Mouse (Mus musculus) gastrocnemius, postnatal 25 days (tissue): ENCODE results near the gene D10Wsu102e. TPM values are rescaled to one million over a fixed set of nuclear protein-coding genes. Genes with fewer than 3 reads are reported as not detected.
"Not testable (repeated sequence)": the region's sequence is repeated elsewhere in the genome, so short reads cannot be mapped to it uniquely, and the experiment has no call there.

Experiments used
- DNase-seq: peaks from one replicate; pipeline ENCODE4 v3.0.0; 2022
- total RNA-seq, 2 experiments: library from RNA; stranded (reverse); gene quantifications; 1 replicate in 1 of 2; 2 replicates in 1 of 2; pipeline ENCODE4 v1.2.3; 2021

The D10Wsu102e gene
- total RNA-seq, 2 experiments from 2014 or later, result 0.59 to 0.62 TPM

DNA sequence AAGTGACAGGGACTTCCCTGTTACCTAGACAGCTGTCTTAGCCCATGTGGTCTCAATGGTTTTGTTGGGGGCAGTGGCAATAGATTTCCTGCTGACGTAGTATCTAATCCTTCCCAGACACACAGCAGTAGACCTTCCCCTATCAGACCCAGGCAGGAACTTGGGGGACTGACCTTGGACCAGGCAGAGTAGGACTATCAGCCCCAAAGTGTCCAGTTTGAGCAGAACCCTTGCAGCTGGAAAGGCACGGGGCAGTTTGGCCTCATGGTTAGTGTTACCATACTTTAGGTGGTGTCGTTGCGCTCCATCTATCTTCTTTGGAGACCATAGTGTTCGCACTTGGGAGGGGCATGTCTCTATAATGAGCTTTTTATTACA lies 13.7 kb upstream of the D10Wsu102e start:
- no peak for DNase-seq

DNA sequence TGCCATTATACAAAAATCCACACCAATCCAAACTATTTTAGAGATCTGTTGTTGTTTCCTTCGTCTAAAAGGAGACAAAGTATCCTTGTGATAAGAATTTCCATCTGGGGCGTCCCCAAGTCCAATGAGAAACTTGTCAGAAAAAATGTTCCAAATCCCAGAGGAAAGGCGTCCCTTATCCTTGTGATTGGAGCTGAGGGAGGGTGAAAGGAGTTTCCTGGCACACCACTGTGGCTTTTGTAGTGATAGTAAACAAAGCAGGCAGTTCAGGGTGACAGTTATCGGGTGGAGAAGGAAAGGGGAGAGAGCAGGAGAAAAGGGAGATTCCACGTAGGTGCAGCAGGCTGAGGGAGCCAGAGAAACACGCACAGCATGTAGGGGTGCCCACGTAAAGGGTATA lies 12.5 kb upstream of the D10Wsu102e start:
- no peak for DNase-seq

DNA sequence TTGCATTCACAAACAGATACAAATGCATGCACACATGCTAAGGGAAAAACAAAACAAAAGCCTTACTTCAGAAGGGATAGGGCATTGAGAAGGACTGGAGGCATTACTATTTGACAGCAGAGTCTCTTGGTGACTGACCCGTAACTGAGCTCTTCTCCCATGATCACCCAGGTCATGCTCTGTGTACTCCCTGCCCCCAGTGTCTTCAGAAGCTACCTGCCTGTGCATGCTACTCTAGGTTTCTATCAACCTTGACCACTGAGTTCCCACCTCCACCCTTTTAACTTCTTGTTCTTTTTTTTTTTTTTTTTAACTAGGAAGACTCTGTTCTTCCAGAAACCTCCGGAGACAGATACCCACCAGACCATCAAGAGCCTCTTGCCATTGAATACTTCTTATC lies 9.3 kb upstream of the D10Wsu102e start:
- no peak for DNase-seq

DNA sequence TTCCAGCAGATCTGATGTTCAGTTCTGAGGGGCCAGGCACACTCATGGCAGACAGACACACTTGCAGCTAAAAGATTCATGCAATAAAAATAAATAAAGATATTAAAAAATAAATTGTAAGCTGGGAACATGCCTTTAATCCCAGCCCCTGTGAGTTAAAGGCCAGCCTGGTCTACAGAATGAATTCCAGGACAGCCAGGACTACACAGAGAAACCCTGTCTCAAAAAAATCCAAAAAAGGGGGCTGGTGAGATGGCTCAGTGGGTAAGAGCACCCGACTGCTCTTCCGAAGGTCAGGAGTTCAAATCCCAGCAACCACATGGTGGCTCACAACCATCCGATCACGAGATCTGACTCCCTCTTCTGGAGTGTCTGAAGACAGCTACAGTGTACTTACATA lies 8.2 kb upstream of the D10Wsu102e start:
- DNase-seq, result not testable (repeated sequence)

DNA sequence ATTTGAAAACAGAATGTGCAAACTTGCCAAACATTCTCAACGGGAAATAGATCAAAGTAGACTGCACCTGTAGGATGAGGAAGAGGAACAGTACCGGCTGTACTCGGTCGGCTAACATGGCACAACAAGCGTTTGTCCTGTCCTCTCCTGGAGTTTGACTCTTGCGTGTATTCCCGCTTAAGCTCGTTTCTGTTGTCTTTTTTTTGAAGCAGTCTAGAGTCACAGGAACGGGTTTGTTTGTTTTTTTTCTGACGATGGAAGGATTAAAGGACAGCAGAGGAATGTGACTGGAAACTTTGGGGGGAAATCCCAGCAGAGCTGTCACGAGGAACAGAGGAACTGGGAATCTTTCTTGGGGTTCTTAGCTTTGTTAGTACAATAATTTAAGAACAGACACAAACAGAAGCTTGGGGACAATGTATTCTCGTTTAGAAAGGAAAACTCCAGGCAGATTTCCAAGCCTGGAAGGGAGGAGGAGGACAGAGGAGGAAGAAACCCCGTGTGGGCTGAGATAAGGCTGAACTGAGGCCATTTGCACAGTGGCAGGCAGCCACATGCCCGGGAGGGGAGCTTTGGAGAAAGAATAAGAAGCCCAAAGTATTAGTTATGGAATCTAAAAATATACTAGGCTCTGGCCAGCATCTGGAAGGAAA lies 6.2 kb upstream of the D10Wsu102e start:
- DNase-seq, result peak; percentile 41

DNA sequence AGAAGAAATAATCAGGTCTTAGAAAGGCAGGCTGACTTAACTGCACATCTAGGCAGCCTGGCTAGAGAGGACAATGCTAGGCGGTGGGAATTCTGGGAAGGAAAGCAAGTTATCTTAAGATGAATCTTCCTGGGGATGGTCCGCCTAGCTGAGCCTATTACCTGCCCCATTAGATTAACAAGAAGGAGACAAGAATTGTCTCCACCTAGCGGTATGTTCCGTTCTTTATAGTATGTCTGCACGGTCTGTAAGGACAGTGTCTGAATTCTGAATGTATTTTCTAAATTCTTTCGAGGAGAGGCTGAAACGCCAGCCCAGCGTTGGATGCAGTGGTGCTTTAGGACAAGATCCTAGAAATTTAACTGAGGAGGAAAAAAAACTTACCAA lies 5.7 kb upstream of the D10Wsu102e start:
- no peak for DNase-seq

DNA sequence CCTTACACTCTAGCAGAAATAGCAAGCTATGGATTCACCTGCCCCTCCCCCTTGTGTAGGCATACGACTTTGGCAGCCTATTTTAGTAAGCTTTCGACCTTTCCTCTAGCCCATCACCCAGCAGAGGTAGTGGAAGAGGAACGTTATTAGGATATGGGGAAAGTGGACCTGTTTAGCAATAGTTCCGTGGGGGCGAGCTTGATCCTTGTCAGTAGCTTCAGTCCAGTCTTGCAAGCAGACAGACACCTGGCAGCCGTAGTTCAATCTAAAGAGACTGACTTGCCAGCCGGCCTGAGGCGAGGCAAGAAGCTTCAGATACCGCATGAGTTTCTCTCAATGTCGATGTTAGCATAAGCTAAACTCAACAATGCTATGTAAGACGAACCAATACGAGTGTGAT lies 3.6 kb upstream of the D10Wsu102e start:
- no peak for DNase-seq

DNA sequence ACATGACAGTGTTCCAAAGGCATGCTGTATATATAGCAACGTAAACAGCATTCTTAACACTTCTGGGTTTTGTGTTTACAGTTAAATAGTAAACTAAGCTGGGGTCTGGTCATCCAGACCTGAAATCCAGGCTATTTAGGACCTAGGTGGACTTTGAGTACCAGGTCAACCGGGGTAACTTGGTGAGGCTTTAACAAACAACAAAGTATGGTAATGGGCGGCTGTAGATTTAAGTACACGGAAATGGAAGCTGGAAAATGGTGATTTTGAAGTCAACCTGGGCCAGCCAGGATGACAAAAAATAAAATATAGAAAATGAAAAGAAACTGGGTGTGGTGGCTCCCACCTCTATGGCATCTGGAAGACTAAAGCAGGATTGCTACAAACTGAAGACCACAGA lies 570 bp upstream of the D10Wsu102e start:
- no peak for DNase-seq

DNA sequence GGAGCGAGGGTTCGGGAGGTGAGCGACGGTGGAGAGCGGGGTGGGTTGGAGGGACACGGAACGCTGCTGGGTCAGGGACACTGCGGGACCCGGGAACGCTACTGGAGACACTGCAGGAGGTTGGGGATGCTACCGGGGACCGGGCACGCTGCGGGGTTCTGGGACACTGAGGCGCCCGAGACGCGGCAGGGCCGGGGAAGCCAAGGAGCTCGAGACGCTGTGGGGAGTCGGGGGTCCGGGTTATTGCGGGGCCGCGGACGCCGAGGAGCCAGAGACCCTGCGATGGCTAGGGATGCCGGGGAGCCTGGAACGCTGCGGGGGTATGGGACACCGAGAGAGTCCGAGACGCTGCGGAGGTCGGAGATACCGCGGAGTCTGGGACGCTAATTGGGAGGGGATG lies 335 bp downstream of the D10Wsu102e start:
- DNase-seq, result no peak

DNA sequence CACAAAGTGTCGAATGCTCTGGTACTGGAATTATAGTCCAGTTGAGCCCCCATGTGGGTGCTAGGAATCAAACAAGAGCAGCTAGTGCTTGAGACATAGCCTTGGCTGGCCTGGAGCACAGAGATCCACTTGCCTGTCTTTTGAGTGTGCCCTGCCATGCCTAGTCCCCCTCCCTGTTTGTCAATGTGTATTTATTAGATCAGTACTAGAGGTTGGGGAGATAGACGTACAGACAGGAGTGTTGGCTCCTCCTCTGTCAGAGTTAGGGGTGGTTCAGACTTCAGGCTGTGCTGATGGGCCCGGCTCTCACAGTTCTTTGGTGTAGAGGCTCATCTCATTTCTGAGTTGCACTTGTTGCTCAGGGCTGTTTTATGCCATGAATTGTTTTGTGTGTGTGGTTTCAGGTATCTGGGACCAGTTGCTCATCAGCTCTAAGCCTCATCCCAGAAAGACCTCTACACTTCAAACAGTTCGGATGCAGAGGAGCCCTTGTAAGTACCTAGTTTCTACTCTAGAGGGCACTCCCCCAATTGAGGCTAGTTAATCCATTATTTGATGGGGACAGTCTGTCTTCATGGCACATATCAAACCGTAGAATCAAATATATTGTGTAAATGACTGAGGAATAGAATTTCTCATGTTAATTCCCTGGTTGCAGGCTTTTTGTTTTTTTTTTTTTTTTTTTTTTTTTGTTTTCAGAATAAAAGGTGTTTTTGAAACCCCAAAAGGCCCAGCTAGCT lies 1.8 kb downstream of the D10Wsu102e start:
- DNase-seq, result no peak

DNA sequence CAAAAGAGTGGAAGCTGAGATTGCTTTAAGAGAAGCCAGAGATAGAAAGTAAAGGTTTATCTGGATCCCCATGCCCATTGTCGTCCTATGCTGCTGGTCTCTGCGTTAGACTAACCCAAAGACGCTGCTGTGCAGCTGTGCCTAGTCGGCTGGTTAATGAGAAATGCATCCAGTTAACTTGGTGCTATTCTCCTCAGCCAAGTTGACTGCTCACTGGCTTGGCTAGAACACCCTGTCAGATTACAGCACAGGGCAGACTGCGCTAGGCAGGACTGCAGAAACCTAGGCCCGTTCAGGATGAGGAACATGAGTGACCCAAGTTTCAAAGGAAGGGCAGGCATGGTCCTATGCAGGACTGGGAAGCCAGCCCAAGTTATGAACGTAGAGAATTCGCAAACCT lies 3.4 kb downstream of the D10Wsu102e start:
- DNase-seq, result no peak

DNA sequence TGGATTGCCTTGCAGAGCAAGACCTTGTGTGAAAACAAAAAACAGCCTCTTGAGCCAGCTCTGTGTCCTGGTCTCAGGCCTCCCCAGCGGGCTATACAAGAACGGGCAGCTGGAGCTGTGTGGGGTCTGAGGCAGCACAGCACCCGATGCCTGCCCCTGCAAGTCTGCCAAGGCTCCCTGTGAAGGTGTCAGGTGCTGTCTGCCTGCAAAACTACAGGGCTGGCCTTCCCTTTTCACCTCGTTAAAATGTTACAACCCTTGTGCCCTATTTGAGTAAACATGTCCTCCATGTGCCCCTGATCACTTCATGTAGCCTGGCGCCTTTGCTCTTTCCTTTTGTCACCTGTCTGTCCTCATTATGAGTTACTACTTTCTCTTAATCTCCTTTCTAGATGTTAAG lies 8.9 kb downstream of the D10Wsu102e start:
- no peak for DNase-seq

DNA sequence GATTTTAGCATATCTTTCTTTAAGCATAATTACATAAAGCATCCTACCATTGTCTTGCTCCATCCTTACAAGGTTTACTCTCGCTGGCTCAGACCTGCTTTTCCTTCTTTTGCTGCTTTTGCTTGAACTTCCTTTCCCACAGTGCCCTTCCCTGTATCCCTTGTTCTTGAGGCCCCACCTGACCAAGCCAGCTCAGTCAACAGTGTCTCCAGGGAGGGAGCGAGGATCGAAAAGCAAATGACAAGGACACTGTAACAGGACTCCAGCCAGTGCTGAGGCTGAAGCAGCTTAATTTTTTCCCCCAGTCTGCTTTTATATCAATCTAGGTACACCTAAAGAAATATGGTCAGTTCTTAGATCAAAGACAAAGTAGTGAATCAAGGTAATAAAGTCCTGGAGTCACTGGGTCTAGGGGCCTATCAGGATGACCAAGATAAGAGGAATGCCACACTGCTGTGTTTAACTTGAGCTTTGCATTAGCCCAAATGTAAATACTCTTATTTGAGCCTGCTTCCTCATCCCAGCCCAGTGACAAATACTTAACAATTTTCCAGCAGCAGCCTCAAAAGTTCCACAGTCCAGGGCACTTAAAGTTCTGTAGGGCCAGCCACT lies 14.1 kb downstream of the D10Wsu102e start:
- DNase-seq, result no peak

DNA sequence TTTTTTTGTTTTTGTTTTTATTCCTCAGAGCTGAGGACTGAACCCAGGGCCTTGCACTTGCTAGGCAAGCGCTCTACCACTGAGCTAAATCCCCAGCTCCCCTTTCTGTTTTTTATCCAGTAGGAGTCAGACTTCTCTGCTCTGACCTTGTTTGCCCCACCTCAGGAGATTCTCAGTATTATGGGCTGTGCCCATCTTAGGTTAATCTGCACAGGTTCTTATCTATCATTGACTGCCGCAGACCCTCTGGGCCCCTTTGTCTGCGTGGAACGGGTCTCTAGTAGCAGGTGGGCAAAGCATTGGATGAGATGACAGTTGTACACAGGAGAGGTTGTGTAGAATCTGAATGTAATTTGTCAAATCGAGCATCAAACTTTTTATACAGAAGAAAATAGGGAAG lies 15.4 kb downstream of the D10Wsu102e start:
- DNase-seq, result not testable (repeated sequence)

DNA sequence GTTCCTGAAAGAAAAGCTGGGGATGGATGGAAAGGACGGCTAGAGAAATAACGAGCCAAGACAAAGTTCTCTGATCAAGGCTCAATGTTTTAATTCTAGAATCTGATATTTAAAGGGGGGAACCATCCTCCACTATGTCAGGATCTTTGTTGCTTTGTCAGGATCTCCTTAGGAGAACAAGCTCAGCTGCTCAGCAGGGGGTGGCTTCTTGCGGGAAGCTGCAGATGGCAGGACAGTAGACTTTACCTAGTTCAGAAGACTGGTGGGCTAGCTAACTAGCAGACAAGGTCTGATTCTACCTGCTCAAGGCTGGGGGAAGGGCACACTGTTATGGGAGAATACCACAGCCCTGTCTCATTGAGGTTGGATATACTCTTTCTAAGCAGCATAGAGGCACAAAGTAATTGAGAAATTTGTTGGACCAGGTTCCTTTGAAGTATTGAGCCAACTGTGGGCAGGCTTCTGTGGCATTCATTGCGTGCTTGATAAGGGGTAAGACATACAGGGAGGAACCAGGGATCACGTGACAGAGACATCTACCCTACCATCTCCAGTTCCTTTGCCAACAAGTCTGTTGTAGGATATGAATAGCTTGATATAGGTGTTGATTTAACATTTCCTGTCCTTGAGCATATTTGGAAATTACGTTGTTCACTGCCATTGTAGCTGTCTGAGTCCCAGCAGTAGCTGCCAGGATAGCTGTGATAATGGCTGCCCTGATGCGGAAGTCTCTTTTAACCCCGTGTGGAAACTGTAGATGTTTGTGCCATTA lies 17.1 kb downstream of the D10Wsu102e start:
- no peak for DNase-seq

DNA sequence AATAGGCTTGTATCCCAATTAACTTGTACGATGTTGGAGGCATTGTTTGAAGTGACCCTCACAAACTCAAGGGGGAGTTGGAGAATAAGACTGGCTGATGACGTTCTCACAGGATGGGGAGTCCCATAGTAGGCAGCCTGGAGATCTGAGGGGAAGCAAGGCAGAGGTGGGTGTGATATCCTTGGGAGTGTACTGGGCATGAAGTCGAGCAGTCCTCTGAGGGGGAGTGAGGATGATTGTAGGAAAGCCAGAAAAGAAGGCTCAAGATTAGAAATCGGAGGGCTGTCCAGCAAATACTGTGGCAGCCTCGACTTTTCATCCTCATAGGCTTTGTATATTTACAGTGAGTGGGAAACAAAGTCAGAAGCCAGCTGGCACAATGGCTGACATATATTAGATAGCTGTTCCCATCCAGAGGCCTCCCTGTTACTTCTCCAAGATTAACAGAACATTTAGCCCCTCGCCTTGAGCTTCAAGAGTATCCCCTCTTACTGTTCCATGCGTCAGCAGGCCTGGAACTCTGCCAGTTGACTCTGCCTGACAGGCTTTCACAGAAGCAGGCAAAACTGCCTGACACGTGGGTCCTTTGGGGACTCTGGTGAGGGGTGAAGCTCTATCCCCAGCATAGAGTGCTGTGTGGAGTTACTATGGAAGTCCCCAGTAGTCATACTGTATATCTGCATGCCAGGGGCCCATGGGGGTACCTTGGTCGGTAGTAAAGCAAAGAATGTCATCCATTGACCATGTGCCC lies 18.2 kb downstream of the D10Wsu102e start:
- DNase-seq, result no peak

DNA sequence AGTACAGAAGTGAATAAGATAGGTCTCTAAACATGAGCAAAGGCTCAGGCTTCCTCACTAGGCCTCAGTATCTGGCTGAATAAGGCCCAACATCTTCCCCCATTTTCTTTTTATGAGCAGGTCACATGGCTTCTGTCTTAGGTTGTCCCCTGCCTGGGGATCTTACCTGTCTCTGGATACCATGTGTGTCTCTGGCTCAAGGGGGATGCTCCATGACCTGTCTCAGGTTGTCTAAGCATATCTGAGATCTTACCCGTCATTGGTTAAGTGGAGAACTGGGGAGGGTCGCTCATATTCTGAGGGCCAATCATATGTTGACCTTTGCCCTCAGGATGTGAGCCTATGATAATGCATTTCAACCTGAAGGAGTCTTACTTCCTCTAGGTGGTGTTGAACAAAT lies 20.5 kb downstream of the D10Wsu102e start:
- DNase-seq, result no peak

DNA sequence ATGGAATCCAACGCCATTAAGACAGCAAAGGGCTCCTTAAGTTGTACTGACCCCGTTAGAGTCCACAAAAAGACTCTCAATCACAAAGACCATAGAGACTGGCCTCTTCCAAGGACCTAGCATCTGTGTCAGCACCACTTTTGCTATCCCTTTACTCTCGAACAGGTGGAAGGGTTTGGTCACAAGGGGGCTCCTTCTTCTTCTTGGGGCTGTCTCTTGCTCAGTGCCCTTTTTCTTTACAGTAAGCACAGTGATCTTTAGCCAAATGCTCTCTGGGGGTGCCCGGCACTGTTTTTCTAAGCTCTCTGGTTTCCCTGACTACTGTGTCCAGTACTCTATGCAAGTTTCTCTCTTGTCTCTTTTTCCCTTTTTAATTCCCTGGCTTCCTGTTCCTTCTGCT lies 22.5 kb downstream of the D10Wsu102e start:
- DNase-seq, result no peak

DNA sequence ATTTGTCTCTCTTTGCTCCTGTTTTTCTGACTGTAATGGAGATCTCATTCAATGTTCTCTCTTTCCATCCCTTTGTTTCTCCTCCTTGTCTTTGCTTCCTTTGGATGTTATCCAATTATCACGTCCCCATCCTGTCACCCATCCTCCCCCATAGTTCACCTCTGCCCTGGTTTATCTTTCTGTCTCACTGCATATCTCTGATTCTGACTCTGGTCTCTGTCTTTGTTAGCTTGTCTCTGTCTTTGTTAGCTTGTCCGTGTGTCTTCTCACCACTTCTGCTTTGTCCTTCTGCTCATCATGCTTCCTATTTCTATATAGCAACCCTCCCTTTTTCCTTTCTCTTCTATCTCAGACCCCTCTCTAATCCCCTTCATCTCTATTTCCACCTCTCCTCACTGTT lies 23.0 kb downstream of the D10Wsu102e start:
- DNase-seq, result no peak

DNA sequence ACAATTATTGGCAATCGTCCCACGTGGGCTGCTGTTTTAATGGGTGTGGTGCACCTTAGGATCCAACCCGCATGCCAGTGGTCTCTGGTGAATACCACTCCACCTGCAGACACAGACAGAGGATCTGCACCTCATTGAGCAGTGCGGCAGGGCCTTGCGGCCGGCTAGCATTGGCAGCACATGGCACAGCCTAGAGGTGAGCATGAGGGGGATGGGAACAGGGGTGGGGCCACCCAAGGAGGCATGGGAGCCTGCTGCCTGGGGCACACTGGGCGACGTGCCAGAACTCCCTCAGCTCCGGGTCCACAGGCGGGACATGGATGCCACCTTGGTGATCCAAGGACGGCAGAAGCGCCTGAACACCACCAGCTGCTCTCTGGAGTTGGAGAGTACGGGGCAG lies 23.8 kb downstream of the D10Wsu102e start:
- DNase-seq, result no peak

DNA sequence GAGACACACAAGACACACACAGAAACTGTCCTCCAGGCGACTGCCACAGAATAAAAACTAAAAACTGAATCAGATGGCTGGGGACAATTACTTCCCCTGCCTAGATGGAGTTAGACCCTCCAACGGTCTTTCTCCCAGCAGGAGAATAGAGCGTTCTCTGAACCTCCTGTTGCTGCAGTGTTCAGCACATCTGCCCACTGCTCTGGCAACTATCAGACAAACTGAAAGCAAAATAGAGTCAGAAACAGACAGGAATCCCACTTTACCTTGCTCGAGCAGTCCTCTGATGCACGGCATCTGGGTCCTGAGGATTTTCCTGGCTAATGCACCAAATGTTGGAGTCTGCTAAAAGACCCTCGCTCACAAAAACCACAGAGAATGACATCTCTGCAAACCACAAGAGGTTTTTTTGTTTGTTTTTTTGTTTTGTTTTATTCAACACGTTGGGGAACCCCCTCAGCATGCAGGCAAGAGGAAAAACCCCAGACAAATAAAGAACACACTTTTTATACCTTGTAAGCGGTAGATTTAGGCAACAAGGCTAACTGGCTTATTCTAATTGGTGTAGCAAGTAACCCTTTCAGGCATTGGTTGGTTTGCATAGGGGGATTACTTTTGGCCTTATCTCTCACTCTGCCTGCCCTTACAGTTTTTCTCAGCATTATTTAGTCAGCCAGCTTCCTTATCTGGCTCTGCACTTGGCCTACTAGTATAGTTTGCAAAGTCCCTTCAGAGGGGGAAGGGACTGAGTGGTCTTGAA lies 24.6 kb downstream of the D10Wsu102e start:
- no peak for DNase-seq
